Mouse (Mus musculus): Measurements from ENCODE around the gene Stip1. TPM values are rescaled to one million over a fixed set of nuclear protein-coding genes. Genes with fewer than 3 reads are reported as not detected.

Gene Stip1
- polyA plus RNA-seq, 1 experiment from 2014 or later: 51.4 TPM

GRCm38 (mm10) chr19:7044706-7045105 lies 4.9 kb upstream of the Stip1 start:
- TF ChIP-seq EP300 (IDR thresholded peaks at IDR 0.05; ENCODE audit: low read depth) (no peak), CTCF (IDR thresholded peaks at IDR 0.05; ENCODE audit: low read depth) (no peak)
- no peak for DNase-seq
- no peak overlapping the region for H3K9ac ChIP-seq (replicated peaks)
- no peak overlapping the region for H3K4me2 ChIP-seq (ENCODE audit: low read depth, low read length)
- no peak overlapping the region for H3K4me3 ChIP-seq (ENCODE audit: low read depth, low read length)
- H3K4me1 ChIP-seq (ENCODE audit: insufficient read depth): peaks cover 5% of the 10 kb centered on the region; the same call in 1 of the 2 replicates
- no peaks in the 10 kb centered on the region for H3K9me3 ChIP-seq (ENCODE audit: low read length)
- H3K27ac ChIP-seq (ENCODE audit: low read depth): no peak overlapping the region
- H3K27me3 ChIP-seq (ENCODE audit: insufficient read depth, low read length): no peaks in the 10 kb centered on the region
- 58% methylated on average over 4 of the region's 4 CpGs for WGBS (ENCODE audit: insufficient replicate concordance)
- H3K36me3 ChIP-seq (replicated peaks; ENCODE audit: insufficient read depth, low read length): no peaks in the 10 kb centered on the region
- ATAC-seq: no peak

- ATAC-seq (no peak), DNase-seq (no peak)
- TF ChIP-seq CTCF (IDR thresholded peaks at IDR 0.05; ENCODE audit: low read depth): no peak
- no peak for TF ChIP-seq EP300 (IDR thresholded peaks at IDR 0.05; ENCODE audit: low read depth)
- peaks cover 5% of the 10 kb centered on the region; the same call in 1 of the 2 replicates for H3K4me1 ChIP-seq (ENCODE audit: insufficient read depth)
- WGBS (ENCODE audit: insufficient replicate concordance): 72% methylated on average over 4 of the region's 4 CpGs
- H3K27me3 ChIP-seq (ENCODE audit: insufficient read depth, low read length): no peaks in the 10 kb centered on the region
- no peak overlapping the region for H3K27ac ChIP-seq (ENCODE audit: low read depth)
- H3K4me2 ChIP-seq (ENCODE audit: low read depth, low read length): no peak overlapping the region
- H3K9ac ChIP-seq (replicated peaks): no peak overlapping the region
- no peaks in the 10 kb centered on the region for H3K36me3 ChIP-seq (replicated peaks; ENCODE audit: insufficient read depth, low read length)
- no peaks in the 10 kb centered on the region for H3K9me3 ChIP-seq (ENCODE audit: low read length)
- H3K4me3 ChIP-seq (ENCODE audit: low read depth, low read length): no peak overlapping the region
These were observed 4.5 kb upstream of the Stip1 start for GRCm38 (mm10) chr19:7044279-7044678.

GRCm38 (mm10) chr19:7041171-7041570 lies 1.4 kb upstream of the Stip1 start:
- WGBS (ENCODE audit: insufficient replicate concordance): 85% methylated on average over 2 of the region's 2 CpGs
- Histone ChIP-seq H3K36me3 (replicated peaks; ENCODE audit: insufficient read depth, low read length) (no peaks in the 10 kb centered on the region), H3K9me3 (ENCODE audit: low read length) (no peaks in the 10 kb centered on the region), H3K4me2 (ENCODE audit: low read depth, low read length) (peak overlapping the region; percentile 92), H3K27ac (ENCODE audit: low read depth) (0 out of 2 replicates have a peak overlapping the region, but pooled peaks have one; percentile 94), H3K27me3 (ENCODE audit: insufficient read depth, low read length) (no peaks in the 10 kb centered on the region), H3K4me3 (ENCODE audit: low read depth, low read length) (no peak overlapping the region), H3K9ac (replicated peaks) (peak overlapping the region; percentile 78; the same call in 1 of the 2 replicates), H3K4me1 (ENCODE audit: insufficient read depth) (peaks cover 23% of the 10 kb centered on the region)
- TF ChIP-seq CTCF (IDR thresholded peaks at IDR 0.05; ENCODE audit: low read depth) (no peak), EP300 (IDR thresholded peaks at IDR 0.05; ENCODE audit: low read depth) (no peak)
- DNase-seq (no peak), ATAC-seq (no peak)

GRCm38 (mm10) chr19:7040637-7041130 lies 917 bp upstream of the Stip1 start:
- TF ChIP-seq EP300 (IDR thresholded peaks at IDR 0.05; ENCODE audit: low read depth) (no peak), CTCF (IDR thresholded peaks at IDR 0.05; ENCODE audit: low read depth) (no peak)
- DNase-seq: no peak
- no peaks in the 10 kb centered on the region for H3K9me3 ChIP-seq (ENCODE audit: low read length)
- ATAC-seq: no peak
- peaks cover 23% of the 10 kb centered on the region for H3K4me1 ChIP-seq (ENCODE audit: insufficient read depth)
- peak overlapping the region; percentile 66 for H3K4me3 ChIP-seq (ENCODE audit: low read depth, low read length)
- no peaks in the 10 kb centered on the region for H3K36me3 ChIP-seq (replicated peaks; ENCODE audit: insufficient read depth, low read length)
- no peaks in the 10 kb centered on the region for H3K27me3 ChIP-seq (ENCODE audit: insufficient read depth, low read length)
- peak overlapping the region; percentile 78 for H3K9ac ChIP-seq (replicated peaks)
- H3K4me2 ChIP-seq (ENCODE audit: low read depth, low read length): peak overlapping the region; percentile 92
- peak overlapping the region; percentile 94 for H3K27ac ChIP-seq (ENCODE audit: low read depth)
- WGBS (ENCODE audit: insufficient replicate concordance): 17% methylated on average over 13 of the region's 13 CpGs

- DNase-seq: peak; percentile 77
- 1% methylated on average over 35 of the region's 35 CpGs for WGBS (ENCODE audit: insufficient replicate concordance)
- TF ChIP-seq CTCF (IDR thresholded peaks at IDR 0.05; ENCODE audit: low read depth) (no peak), EP300 (IDR thresholded peaks at IDR 0.05; ENCODE audit: low read depth) (no peak)
These were observed 563 bp downstream of the Stip1 start for GRCm38 (mm10) chr19:7039088-7039720.

GRCm38 (mm10) chr19:7034006-7034405 lies 5.8 kb downstream of the Stip1 start:
- Histone ChIP-seq H3K27me3 (ENCODE audit: insufficient read depth, low read length) (no peaks in the 10 kb centered on the region), H3K4me1 (ENCODE audit: insufficient read depth) (peaks cover 16% of the 10 kb centered on the region), H3K4me2 (ENCODE audit: low read depth, low read length) (no peak overlapping the region), H3K9ac (replicated peaks) (no peak overlapping the region), H3K27ac (ENCODE audit: low read depth) (no peak overlapping the region), H3K36me3 (replicated peaks; ENCODE audit: insufficient read depth, low read length) (peaks cover 50% of the 10 kb centered on the region), H3K9me3 (ENCODE audit: low read length) (no peaks in the 10 kb centered on the region), H3K4me3 (ENCODE audit: low read depth, low read length) (no peak overlapping the region)
- TF ChIP-seq CTCF (IDR thresholded peaks at IDR 0.05; ENCODE audit: low read depth) (0 out of 2 replicates have a peak, but pooled peaks have one; percentile 11), EP300 (IDR thresholded peaks at IDR 0.05; ENCODE audit: low read depth) (no peak)
- DNase-seq: no peak
- WGBS (ENCODE audit: insufficient replicate concordance): 85% methylated on average over 5 of the region's 5 CpGs
- ATAC-seq: no peak

More at GRCm38 (mm10) chr19:7039088-7039720, 563 bp downstream of the Stip1 start:
- H3K27ac ChIP-seq (ENCODE audit: low read depth): peak overlapping the region; percentile 96
- ATAC-seq: peak; percentile 9
- H3K9me3 ChIP-seq (ENCODE audit: low read length): no peaks in the 10 kb centered on the region
- peak overlapping the region; percentile 97 for H3K4me3 ChIP-seq (ENCODE audit: low read depth, low read length)
- no peaks in the 10 kb centered on the region for H3K27me3 ChIP-seq (ENCODE audit: insufficient read depth, low read length)
- peak overlapping the region; percentile 94 for H3K9ac ChIP-seq (replicated peaks)
- H3K4me2 ChIP-seq (ENCODE audit: low read depth, low read length): peak overlapping the region; percentile 91
- H3K36me3 ChIP-seq (replicated peaks; ENCODE audit: insufficient read depth, low read length): peaks cover 7% of the 10 kb centered on the region
- H3K4me1 ChIP-seq (ENCODE audit: insufficient read depth): peaks cover 23% of the 10 kb centered on the region
